Mouse (Mus musculus) heart, embryonic 16.5 days (tissue): Measurements from ENCODE around the gene Dock9. TPM values are rescaled to one million over a fixed set of nuclear protein-coding genes. Genes with fewer than 3 reads are reported as not detected.

Experiments used
- ATAC-seq: fragments of 200-750 bp; cut with Nextera tagmentation; replicated peaks from 2 replicates; pipeline ENCODE4 v1.8.0; 2017; ENCODE audit warnings: moderate number of reproducible peaks; ENCODE audit not compliant: insufficient read depth, low FRiP score; ENCODE audit errors: extremely low read depth
- H3K27ac ChIP-seq: fragments of 300-500 bp; sonication (generic); 2 replicates; pipeline ENCODE4 v1.5.1; 2014; ENCODE audit warnings: mild to moderate bottlenecking, low read length, control low read depth, moderate library complexity
- H3K27me3 ChIP-seq: fragments of 300-500 bp; sonication (generic); 2 replicates; pipeline ENCODE4 v1.6.1; 2014; ENCODE audit warnings: low read length, mixed read lengths; ENCODE audit not compliant: control insufficient read depth, insufficient read depth
- H3K36me3 ChIP-seq: fragments of 300-500 bp; sonication (generic); 2 replicates; pipeline ENCODE4 v1.6.1; 2014; ENCODE audit not compliant: control insufficient read depth, insufficient read depth
- H3K4me1 ChIP-seq: fragments of 300-500 bp; sonication (generic); 2 replicates; pipeline ENCODE4 v1.6.1; 2014; ENCODE audit warnings: low read length, mixed read lengths; ENCODE audit not compliant: control insufficient read depth, insufficient read depth
- H3K4me2 ChIP-seq: fragments of 300-500 bp; sonication (generic); 2 replicates; pipeline ENCODE4 v1.6.1; 2014; ENCODE audit warnings: low read depth, mild to moderate bottlenecking, control low read depth, low read length
- H3K4me3 ChIP-seq: fragments of 300-500 bp; sonication (generic); 2 replicates; pipeline ENCODE4 v1.5.1; 2014; ENCODE audit warnings: mild to moderate bottlenecking, control low read depth, low read length
- H3K9ac ChIP-seq: fragments of 300-500 bp; sonication (generic); 2 replicates; pipeline ENCODE4 v1.6.1; 2014; ENCODE audit warnings: low read length, control low read depth
- H3K9me3 ChIP-seq: fragments of 300-500 bp; sonication (generic); replicated peaks from 2 replicates; pipeline ENCODE4 v1.6.1; 2016; ENCODE audit warnings: low read length; ENCODE audit not compliant: control insufficient read depth
- WGBS: fragments of 180-500 bp; shearing (Covaris S2); extraction: QIAGEN DNeasy Blood & Tissue Kit; methylation state at CpG from one replicate; pipeline ENCODE4 v1.1.7; 2014; 5-methylcytosine and 5-hydroxymethylcytosine counted together
- polyA plus RNA-seq: library from polyadenylated mRNA; unstranded; fragments of >200 nt; fragmentation: Nextera tagmentation; extraction: Ambion mirVana; gene quantifications from 2 replicates; pipeline ENCODE4 v1.2.1, GENCODE M21; 2015

The Dock9 gene
- polyA plus RNA-seq, 1 experiment from 2014 or later: 5.1 TPM

DNA sequence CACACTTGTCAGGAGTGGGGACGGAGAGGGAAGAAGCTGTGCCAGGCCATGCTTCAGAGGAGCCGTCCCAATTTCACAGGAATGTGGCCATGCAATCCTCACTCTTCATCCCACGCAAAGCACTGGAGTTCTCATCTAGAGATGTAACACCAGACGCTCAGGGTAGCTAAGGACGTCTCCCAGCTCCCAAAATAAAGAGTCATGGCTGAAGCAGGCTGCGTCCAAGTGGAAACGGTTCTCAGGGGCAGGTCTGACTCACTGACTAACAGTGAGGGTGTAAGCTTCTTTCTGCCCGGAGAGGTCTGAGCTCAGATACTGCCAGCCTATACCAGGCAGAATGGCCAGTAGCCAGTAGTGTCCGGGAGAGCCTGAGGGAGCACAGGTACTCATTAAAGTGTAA lies 201.0 kb downstream of the Dock9 start:
- Histone ChIP-seq H3K36me3 (no peaks in the 10 kb centered on the region), H3K4me3 (no peak overlapping the region), H3K4me1 (peaks cover 7% of the 10 kb centered on the region), H3K9me3 (no peaks in the 10 kb centered on the region), H3K9ac (no peak overlapping the region), H3K27me3 (no peaks in the 10 kb centered on the region), H3K4me2 (no peak overlapping the region), H3K27ac (no peak overlapping the region)
- WGBS: 67% methylated on average over 9 of the region's 9 CpGs
- ATAC-seq: no peak

DNA sequence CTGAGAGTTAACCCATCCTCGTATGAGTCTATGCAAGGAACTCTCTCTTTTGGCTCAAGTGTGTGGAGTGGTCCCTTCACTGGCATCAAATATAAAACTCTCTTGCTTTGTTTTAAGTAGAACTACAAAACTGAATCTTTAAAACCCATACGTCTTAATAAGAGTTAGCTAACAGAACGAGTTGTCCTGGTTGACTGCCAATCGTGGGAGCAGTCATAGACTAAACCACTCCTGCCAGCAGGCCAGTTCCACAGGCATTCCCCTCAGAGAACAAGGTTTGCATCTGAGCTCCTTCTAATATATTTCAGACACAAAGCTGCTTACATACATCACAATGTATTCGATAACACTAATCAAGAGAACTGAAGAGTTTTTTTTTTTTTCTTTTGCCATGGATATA lies 203.0 kb downstream of the Dock9 start:
- no peaks in the 10 kb centered on the region for H3K9me3 ChIP-seq
- H3K4me3 ChIP-seq: no peak overlapping the region
- H3K9ac ChIP-seq: no peak overlapping the region
- peaks cover 7% of the 10 kb centered on the region for H3K4me1 ChIP-seq
- WGBS: 75% methylated on average over 5 of the region's 5 CpGs
- H3K36me3 ChIP-seq: no peaks in the 10 kb centered on the region
- no peak overlapping the region for H3K27ac ChIP-seq
- no peak for ATAC-seq
- H3K4me2 ChIP-seq: no peak overlapping the region
- no peaks in the 10 kb centered on the region for H3K27me3 ChIP-seq

DNA sequence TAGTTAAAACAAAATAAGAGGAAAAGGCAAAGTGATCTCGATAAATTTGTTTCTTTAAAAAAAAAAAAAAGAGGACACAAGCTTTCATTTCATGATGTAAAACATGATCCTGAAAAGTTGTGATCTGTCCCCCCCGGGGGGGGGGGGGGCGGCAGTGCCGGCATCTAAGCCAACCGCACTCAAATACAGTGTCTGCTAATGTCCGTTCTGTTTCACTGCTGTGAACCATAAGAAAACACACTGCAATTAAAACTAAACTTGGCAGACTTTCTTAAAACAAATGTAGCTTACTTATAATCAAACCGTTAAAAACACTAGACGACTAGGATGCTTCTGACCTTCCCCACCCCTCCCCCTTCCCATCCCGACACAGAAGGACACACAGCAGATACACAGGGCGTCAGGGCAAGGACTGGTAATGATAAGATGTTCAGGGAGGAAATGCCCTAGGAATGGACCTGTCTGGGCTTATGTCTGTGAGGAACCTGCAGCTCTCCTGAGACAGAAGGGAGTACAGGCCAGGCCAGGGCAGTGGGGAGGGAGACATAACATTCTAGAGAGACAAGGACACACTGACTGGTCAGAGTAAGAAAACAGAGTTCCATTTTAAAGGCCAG lies 204.2 kb downstream of the Dock9 start:
- Histone ChIP-seq H3K4me2 (no peak overlapping the region), H3K27ac (no peak overlapping the region), H3K4me3 (no peak overlapping the region), H3K36me3 (no peaks in the 10 kb centered on the region), H3K27me3 (no peaks in the 10 kb centered on the region), H3K4me1 (peaks cover 7% of the 10 kb centered on the region), H3K9me3 (no peaks in the 10 kb centered on the region), H3K9ac (no peak overlapping the region)
- WGBS: 33% methylated on average over 10 of the region's 10 CpGs
- ATAC-seq: no peak

DNA sequence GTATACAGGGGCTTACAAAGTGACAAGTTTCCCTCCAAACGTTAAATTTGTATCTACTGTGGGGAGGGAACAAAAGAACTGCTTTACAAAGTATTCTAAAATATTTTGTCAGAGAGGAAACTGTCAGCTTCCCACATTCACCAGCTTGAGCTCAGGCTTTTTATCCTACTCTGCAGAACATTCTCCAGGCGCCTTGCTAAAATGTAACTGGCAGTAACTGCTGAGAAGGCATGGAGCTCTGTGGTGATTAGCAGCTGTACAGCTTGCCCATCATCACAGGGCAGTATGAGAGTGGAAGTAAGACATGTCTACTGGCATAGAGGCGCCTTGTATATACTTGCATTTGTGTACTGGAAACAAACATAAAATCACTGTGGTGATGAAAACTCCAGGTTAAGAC lies 204.7 kb downstream of the Dock9 start:
- WGBS: 25% methylated on average over 3 of the region's 3 CpGs
- no peaks in the 10 kb centered on the region for H3K9me3 ChIP-seq
- H3K27me3 ChIP-seq: no peaks in the 10 kb centered on the region
- H3K27ac ChIP-seq: no peak overlapping the region
- H3K4me1 ChIP-seq: peaks cover 7% of the 10 kb centered on the region
- no peaks in the 10 kb centered on the region for H3K36me3 ChIP-seq
- H3K4me3 ChIP-seq: no peak overlapping the region
- H3K4me2 ChIP-seq: no peak overlapping the region
- ATAC-seq: no peak; the same call in 1 of the 2 replicates
- no peak overlapping the region for H3K9ac ChIP-seq

DNA sequence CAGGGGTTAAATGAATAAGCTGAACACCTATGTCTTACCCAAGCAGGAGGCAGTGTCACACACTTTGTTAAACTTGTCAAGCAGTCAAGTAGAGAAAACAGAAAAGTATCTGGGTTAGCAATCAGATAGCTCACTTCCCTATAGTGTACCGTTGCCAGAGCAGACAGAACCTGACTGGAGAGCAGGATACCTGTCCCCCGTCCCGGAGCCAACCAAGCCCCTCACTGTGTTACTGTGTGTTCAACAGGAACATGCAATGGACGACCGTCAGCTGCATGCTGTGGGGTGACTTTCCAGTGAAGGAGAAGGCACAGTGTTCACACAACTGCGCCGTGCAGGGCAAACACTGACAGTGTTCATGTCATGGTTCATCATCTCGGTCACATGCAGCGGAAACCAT lies 205.3 kb downstream of the Dock9 start:
- no peak overlapping the region for H3K4me2 ChIP-seq

DNA sequence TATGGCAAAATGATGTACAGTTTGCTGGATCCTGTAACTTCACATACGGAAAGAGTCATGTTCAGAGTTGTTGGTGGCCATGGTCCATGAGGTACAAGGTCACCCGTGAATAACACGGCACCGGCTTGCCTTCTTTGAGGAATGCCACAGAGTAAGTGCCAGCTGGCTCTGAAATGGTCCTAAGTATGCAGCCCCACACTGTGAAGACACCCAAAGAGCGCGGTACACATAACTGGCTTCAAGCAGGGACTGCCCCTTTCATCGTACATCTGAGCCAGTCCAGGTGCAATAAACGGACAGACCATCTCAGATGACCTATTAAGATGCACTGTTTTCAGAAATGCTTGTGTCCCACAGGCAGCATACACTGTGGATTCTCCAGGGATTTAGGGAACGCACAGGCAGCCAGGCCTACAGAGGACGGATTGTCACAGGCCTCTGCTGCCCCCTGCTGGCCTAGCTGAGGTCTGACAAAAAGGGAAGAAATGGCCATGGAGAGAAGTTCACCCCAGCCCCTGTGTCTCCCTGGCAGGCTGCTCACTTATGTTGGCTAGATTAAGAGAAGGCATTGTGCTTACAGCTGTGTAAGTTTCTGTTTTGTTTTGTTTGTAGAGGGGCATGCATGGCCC lies 208.4 kb downstream of the Dock9 start:
- no peak overlapping the region for H3K27ac ChIP-seq
- no peaks in the 10 kb centered on the region for H3K9me3 ChIP-seq
- WGBS: 51% methylated on average over 10 of the region's 10 CpGs
- peaks cover 9% of the 10 kb centered on the region for H3K4me1 ChIP-seq
- no peak overlapping the region for H3K4me3 ChIP-seq
- no peaks in the 10 kb centered on the region for H3K36me3 ChIP-seq
- no peak overlapping the region for H3K9ac ChIP-seq
- H3K4me2 ChIP-seq: no peak overlapping the region
- H3K27me3 ChIP-seq: no peaks in the 10 kb centered on the region
- peak; percentile 61 for ATAC-seq

More for the DNA sequence above, 205.3 kb downstream of the Dock9 start:
- Histone ChIP-seq H3K9ac (no peak overlapping the region), H3K36me3 (no peaks in the 10 kb centered on the region), H3K4me1 (peaks cover 7% of the 10 kb centered on the region), H3K9me3 (no peaks in the 10 kb centered on the region), H3K4me3 (no peak overlapping the region), H3K27ac (no peak overlapping the region), H3K27me3 (no peaks in the 10 kb centered on the region)
- 56% methylated on average over 9 of the region's 9 CpGs for WGBS
- ATAC-seq: no peak

DNA sequence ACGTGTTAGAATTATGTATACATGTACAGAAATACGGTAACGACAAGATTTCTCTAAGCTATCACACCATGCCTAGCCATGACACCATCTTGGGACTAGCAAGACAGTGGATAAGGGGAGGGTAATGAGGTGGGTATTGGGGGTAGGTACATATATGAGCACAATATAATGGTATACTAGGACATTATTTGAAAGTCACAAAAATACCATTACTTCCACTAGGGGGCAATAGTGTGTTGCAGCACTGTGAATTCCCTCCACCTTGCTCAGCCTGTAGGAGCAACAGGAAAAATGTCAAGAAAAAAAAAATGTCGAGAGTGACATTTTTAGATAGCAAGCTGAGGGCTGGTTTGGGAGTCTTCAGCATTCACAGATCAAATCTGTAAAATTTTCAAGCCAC lies 209.2 kb downstream of the Dock9 start:
- H3K4me3 ChIP-seq: no peak overlapping the region
- H3K4me2 ChIP-seq: no peak overlapping the region
- H3K27me3 ChIP-seq: no peaks in the 10 kb centered on the region
- no peaks in the 10 kb centered on the region for H3K9me3 ChIP-seq
- H3K4me1 ChIP-seq: peaks cover 7% of the 10 kb centered on the region
- no peaks in the 10 kb centered on the region for H3K36me3 ChIP-seq
- H3K27ac ChIP-seq: no peak overlapping the region
- ATAC-seq: no peak; the same call in 1 of the 2 replicates
- WGBS: 70% methylated on average over 4 of the region's 4 CpGs
- no peak overlapping the region for H3K9ac ChIP-seq

DNA sequence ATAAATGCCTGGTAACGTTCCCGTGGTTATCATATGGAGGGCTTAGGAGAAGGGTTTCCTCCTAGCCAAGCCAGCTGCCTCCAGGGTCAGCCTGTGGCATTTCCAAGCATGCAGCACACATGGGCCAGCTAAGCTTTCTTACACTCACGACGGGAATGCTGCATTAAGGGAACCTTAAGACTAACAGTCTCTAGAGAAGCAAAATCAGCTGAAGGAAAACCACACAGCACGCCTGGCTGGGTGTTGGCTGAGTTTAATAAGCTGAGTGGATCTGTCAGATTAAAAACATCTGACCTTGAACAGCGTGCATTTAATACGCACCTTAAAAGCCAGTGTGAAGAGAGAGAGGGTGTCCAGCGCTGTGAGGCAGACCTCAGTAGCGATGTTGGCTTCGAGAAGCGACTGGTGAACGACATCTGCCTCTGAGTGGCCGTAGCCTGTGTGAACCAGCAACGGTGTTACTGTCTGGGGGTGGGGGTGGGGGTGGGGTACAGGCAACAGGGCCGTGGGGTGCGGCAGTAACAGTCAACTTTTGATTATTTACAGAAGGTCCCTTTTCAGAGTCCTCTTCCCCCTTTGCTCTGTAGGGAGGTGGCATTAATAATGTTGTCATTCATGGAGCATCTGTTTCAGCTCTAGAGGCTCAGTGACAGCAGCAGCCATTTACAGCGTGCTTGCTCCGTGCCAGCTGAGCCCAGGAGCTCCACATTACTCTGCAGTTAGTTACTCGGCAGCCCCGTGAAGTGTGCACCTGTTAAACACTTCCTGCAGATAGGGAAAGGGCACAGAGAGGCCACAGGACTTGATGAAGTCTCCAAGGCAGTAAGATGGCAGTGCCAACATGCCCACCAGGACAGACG lies 211.5 kb downstream of the Dock9 start:
- 47% methylated on average over 21 of the region's 21 CpGs for WGBS
- Histone ChIP-seq H3K27me3 (no peaks in the 10 kb centered on the region), H3K9me3 (no peaks in the 10 kb centered on the region), H3K4me2 (peak overlapping the region; percentile 20), H3K4me3 (no peak overlapping the region), H3K4me1 (peaks cover 3% of the 10 kb centered on the region; the same call in 1 of the 2 replicates), H3K9ac (no peak overlapping the region), H3K36me3 (no peaks in the 10 kb centered on the region), H3K27ac (no peak overlapping the region)
- ATAC-seq: no peak

DNA sequence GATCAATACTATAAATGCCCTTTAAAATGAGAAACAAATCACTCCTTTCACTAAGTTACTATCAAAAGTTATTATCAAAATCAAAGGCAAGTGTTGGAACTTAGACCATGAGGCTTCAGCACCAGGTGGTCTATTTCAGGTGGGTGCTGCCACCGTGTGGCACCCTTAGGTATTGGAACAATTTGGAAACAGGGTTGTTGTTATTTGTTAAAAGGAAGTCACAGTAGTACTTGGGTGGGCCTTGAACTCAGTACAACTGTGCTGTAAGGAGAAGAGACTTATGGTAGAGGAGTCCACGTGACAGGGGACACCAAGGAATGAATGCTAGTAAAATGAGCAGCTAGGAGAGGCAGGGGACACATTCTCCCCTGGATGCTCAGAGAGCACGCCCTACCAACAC lies 218.6 kb downstream of the Dock9 start:
- H3K4me1 ChIP-seq: no peaks in the 10 kb centered on the region
- H3K27ac ChIP-seq: no peak overlapping the region
- H3K36me3 ChIP-seq: no peaks in the 10 kb centered on the region; the same call in 1 of the 2 replicates
- no peak overlapping the region for H3K9ac ChIP-seq
- WGBS: 44% methylated on average over 3 of the region's 3 CpGs
- H3K27me3 ChIP-seq: no peaks in the 10 kb centered on the region
- H3K4me3 ChIP-seq: no peak overlapping the region
- no peaks in the 10 kb centered on the region for H3K9me3 ChIP-seq
- ATAC-seq: no peak
- no peak overlapping the region for H3K4me2 ChIP-seq
